Mouse (Mus musculus) heart, adult 11 months (tissue): ENCODE measurements around the gene Bcl2l10.
A peak's percentile ranks its signal among the peaks of the same experiment; 100 is the strongest.
"Not testable (repeated sequence)": the region's sequence is repeated elsewhere in the genome, so short reads cannot be mapped to it uniquely, and the experiment has no call there.

Experiments used
- DNase-seq: peaks from one replicate; pipeline ENCODE4 v3.0.0; 2022

The Bcl2l10 gene

DNA sequence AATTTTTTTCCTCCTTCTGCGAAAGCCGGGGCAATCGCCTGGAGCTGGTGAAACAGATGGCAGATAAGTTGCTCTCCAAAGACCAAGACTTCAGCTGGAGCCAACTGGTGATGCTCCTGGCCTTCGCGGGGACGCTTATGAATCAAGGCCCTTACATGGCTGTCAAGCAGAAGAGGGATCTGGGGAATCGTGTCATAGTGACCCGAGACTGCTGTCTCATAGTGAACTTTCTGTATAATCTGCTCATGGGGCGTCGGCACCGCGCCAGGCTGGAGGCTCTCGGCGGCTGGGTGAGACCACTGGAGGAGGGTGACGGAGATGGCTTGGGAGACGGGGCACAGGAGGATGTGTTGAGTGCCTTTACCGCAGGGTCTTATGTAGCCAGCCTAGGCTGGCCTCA, 508 bp downstream of the Bcl2l10 start:
- no peak for DNase-seq

DNA sequence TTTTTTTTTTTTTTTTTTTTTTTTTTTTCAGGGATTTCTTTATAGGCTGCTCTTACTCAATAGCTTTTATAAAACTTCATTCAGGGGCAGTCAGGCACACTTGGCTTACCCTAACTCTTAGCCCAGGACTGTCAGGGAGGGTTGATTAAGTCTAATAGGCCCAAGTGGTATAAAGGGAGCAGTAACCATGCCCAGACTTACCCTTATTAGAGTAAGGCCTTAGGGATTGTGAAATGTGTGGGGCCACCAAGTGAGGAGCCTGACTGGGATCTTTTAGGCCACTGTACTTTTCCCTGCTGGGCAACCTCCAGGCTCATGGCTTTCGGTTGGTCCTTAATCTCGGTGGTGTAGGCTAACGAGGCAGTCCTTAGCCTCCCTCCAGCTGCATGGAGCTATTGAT, 1.1 kb downstream of the Bcl2l10 start:
- DNase-seq, result no peak

DNA sequence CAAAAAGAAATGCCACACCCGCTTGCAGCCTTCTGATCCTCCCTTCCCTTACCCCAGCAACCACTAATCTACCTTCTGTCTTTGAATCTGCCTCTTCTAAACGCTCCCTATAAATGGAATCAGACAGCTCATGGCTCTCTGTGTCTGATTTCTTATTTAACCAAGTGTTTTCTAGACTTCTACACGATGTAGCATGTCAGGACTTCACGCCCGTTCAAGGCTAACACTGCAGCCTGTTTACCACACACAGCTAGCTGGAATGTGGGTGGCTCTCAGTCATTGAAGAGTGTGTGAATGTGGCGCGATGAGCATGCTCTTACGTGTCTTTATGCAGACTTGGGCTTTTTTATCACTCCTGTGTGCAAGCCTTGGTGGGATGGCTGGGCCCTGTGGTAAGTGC, 5.5 kb downstream of the Bcl2l10 start:
- DNase-seq, result no peak

DNA sequence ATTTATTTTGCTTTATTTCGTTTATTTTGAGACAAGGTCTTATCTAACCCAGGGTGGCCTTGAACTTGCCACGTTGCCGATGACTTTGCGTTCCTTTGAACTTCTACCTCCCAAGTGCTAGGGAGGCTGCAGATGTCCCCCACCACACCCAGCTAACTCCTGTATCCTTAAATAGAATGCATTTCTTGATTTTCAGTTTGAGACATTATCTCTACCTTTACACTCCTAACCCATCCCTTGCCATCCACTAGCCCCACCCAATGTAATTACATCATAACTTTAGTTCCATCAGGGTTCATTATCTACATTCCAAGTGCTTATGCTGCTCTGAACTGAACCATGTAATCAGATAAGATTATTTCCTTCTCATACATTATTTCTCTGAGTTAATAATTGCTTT, 8.2 kb downstream of the Bcl2l10 start:
- DNase-seq, result no peak

DNA sequence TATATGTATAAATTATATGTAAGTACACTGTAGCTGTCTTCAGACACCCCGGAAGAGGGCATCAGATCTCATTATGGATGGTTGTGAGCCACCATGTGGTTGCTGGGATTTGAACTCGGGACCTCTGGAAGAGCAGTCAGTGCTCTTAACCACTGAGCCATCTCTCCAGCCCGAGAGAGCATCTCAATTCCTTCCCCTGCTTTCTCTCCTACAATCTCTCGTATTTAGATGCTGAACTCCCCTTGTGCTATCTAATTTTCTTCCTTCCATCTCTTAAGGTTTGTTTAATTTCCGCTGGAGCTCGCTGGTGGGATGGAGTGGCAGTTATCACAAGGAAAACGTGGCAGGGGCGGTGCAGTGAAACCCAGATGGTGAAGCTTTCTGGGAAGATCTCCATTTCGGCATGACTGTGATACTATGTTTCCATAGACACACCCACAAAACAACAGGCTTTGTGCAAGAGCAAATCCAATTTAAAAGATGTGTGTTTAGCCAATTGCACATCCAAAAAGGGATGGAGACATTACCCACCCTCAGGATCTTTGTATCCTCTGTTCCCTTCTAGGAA, 9.6 kb downstream of the Bcl2l10 start:
- no peak for DNase-seq

DNA sequence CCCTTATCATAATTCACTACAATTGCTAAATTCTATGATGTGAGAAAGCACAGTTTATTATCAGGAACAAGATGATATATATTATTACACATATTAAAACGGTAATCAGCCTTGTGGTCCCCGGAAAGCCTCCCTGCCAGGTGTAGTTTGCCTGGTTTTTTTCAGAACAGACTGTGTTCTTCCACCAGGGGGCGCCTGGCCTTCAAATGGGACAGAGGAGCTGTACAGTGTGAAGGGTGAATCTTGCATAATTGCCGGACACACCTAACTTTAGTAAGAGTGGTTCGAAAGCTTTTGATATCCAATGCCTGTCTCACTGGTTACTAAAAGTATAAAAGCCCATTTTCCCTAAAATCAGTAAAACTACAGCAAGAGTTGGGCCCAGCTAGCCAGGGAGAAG, 14.1 kb downstream of the Bcl2l10 start:
- DNase-seq, result no peak

DNA sequence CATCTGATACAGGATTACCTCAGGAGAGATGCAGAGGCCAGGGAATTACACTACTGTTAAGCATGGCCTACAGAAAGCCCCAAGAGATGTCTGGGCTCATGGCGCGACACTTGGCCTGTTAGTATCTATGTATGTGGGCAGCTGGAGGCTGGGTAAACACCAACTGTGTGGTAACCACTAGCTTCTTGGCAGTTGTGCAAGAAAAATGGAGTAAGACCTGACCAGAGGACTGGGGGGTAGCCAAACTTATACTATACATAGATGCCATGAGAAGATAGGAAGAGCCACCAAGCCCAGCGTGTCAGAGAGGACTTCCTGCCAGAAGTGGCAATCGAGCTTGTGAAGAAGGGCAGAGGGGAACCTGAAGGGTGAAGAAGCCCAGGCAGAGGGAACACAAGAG, 14.6 kb downstream of the Bcl2l10 start:
- no peak for DNase-seq

DNA sequence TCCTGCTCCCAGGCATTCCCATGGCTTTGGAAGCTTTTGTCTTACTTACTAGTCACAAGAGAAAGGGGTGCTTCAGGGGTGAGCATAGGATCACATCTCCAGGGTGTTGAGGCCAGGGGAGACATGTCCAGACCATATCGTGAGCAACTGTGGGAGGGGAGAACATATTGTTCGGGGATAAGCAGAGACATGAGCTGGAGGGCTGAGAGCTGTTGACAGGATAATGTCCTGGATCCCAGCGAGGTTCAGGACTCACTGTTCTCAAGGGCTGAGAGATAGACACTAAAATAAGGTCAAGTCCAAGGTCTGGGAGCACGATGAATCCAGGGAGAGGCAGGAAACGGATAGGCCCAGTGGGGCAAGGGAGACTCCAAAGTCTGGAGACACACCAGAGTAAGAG, 15.4 kb downstream of the Bcl2l10 start:
- DNase-seq, result peak; percentile 97

DNA sequence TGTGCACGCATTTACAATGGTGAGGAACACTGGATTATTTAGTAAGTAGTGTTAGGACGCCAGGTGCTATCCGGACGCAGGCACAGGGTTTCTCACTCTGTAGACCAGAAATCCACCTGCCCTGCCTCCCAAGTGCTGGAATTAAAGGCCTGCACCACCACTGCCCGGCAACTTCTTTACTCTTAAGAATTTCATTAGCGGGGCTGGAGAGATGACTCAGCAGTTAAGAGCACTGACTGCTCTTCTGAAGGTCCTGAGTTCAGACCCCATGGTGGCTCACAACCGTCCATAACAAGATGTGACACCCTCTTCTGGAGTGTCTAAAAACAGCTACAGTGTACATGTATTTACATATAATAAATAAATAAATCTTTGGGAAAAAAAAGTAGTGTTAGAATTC, 16.1 kb downstream of the Bcl2l10 start:
- DNase-seq, result not testable (repeated sequence)

DNA sequence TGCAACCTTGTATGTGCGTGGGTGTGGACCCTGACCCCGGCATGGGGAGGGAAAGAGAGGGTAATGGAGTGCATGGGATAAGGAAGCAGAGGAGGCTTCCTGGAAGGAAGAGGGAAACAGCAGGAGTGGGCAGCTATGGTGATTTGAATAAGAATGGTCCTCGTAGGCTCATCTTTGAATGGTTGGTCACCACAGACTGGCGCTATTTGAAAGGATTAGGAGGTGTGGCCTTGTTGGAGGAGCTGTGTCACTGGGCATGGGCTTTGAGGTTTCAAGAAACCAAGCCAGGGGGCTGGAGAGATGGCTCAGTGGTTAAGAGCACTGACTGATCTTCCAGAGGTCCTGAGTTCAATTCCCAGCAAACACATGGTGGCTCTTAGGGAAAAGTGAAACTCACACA, 17.6 kb downstream of the Bcl2l10 start:
- no peak for DNase-seq

DNA sequence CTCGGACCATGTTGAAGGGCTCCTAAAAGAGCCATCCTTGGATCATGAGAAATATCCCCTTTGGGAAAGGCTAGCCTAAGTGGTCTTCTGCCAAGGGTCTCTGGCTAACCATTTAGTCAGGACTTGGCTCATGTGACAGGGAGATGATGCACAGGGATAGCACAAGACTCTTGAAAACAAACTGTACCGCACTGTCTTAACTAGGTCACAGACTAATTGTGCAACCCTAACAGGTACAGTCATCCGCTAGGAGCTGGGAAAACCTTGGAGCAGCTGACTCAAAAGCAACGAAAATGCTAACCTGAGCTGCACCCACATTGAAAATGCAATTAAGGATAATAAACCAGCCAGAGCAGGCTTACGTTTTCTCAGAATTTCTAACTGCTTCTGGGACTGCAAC, 18.6 kb downstream of the Bcl2l10 start:
- no peak for DNase-seq

DNA sequence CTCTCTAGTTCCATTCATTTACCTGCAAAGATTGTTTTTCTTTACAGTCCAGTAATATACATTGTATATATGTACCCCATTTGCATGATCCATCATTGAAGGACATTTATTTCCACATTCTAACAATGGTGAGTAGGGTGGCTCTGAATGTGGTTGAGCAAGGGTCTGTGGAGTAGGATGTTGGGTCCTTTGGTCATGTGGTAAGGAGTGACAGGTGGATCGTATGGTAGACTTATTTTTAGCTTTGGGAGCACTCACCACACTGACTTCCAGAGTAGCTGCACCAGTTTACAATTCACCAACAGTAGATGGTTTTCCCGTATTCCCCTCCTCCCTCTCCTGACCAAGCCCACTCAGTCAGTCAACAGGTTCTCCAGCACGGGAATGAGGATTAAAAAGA, 21.2 kb downstream of the Bcl2l10 start:
- DNase-seq, result no peak

DNA sequence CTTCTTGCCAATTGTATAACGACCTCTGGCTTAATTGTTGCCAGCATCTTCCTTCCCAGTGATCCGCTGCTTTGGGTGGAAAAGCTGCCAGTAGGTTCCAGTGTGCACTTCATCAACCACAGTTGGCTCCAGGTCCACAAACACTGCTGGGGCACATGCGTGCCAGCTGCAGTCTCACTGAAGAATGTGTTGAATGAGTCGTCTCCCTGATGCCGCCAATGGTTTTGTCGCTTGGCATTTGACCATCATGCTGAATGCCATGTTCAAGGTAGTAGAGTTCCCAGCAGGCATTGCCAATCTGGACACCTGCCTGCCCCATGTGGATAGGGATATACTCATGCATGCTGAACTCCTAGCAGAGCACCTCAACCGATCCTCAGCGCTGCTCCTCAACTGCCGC, 28.0 kb downstream of the Bcl2l10 start:
- no peak for DNase-seq

DNA sequence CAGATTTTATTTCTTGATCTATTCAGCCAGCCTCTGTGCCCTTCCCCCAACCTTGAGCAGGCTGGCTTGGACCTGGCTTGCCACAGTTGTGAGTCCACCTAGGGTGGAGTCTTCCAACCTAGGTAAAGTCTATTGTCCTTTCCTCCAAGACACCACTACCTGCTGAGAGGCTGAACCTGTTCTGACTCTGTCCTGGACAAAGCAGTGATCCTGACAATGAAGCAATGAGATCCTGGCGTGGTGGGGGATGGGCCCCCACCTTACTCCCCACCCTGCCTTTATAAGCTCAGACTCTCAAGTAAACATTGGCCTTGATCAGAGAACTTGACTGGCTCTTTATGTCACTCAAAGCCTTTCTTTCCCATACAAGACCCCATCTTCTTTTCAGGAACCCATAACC, 28.9 kb downstream of the Bcl2l10 start:
- no peak for DNase-seq

DNA sequence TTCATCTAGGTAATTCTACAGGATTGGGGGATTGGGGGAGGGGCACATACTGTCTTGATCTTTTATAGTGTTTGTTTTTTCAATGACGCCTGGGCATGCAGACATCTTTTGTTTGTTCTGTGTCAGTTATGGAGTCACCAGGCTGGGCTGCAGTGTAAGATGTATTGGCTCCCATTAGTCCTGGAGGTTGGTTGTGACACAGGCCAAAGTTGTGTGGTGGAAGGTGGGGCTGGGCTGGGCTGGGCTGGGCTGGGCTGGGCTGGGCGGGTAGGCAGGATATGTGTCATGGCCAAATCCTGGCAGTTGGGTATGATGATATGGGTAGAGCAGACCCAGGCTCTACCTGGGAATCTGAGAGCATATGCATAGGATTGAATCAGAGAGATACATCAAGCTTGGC, 31.2 kb downstream of the Bcl2l10 start:
- DNase-seq, result no peak

DNA sequence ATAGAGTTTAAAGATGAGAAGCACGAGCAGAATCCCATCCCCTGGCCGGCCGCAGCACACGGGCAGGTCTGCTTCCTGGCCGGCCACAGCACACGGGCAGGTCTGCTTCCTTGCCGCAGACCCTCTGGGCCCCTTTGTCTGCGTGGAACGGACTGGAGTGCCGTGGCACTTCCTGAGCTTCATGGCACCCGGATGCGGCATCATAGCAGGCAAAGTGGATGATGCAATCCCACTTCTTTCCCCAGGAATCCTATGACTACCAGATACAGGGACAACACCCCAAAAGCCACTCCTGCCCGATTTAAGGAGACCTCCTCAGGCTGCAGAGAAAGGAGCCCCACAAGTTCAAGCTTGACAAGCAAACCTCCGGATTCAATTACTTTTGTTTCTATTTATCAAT, 35.3 kb downstream of the Bcl2l10 start:
- no peak for DNase-seq

DNA sequence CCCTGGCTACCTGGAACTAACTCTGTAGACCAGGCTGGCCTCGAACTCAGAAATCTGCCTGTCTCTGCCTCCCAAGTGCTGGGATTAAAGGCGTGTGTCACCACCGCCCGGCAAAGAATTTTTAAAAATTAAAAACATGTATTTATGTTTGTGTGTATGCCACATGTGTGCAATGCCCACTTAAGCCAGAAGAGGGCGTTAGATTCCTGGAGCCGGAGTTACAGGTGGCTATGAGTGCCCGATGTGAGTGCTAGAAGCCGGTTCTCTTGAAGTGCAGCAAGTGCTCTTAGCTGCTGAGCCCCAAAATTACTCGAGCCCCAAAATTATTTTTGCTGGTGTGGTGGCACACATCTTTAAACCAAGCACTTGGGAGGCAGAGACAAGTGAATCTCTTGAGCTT, 36.2 kb downstream of the Bcl2l10 start:
- no peak for DNase-seq

DNA sequence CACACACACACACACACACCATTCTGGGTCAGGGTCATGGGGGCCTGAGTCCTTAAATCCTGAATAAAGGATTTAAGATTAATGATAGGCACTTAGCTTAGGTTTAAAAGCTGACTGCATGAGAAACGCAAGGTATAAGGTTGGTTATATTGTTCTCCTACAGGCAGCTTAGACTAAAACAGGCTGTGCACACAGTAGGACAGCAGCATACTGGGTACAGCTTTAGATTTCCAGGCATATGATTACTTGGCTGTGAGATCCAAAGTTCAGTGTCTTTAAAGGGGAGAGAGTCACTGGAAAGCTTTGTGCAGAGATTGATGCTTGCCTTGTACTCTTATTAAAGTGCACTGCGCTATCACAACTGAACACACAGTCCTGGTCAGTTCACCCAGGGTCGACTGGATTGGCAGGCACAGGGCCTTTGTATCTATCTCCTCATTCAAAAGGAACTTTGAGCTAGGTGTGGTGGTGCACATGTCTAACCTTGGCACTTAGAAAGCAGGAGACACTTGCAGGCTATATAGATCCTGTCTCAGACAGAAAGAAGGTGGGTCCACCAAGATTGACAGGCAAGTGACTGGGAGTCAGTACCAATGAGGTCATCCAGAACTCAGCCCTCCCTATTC, 36.9 kb downstream of the Bcl2l10 start:
- no peak for DNase-seq

DNA sequence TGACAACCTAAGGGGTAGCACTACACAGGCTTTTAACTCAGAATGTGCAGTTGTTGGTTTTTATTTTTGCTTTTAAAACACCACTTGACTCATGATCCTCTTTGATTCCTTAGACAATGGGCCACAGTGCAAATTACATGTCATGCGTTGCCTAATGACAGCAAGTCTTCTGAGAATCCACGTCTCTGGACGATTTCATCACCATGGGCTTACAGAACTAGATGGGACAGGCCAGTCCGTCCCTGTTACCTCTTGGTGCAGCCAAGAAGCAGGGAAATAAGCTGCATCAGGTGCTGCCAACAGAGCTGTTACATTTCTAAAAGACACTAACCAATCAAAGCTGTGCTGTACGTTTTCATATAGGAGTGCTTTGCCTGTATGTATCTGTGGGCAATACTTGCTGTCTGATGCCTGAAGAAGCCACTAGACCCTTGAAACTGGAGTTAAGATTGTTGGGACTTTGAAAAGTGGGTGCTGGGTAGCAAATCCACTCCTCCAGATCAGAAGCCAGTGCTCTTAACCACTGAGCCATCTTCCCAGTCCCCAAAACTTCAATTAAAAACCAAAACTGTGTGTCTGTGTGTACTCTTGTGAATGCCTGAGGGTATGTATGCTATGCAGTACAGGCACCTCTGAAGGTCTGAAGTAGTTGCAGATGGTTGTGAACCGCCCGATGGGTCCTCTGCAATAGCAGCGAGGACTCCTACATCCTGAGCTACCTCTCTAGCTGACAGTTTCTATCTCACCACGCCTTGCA, 37.8 kb downstream of the Bcl2l10 start:
- no peak for DNase-seq

DNA sequence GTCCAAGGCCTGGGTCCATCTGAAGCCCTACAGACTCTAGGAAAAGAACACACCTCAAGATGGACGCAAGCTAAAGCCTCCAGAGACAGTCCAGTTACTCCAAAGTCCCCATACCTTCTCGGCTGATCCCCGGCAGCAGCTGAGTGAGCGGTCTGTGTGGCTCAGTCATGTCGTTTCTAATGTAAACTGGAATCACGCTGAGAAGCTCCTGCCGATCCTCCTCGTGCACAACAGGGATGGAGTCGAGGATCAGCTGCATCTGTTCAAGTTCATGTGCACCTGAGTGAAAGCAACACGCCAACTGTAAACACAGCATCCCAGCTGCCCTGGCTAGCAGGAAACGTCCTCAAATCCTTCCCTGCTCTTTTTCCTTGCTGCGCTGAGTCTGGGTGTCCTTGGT, 45.7 kb downstream of the Bcl2l10 start:
- no peak for DNase-seq

DNA sequence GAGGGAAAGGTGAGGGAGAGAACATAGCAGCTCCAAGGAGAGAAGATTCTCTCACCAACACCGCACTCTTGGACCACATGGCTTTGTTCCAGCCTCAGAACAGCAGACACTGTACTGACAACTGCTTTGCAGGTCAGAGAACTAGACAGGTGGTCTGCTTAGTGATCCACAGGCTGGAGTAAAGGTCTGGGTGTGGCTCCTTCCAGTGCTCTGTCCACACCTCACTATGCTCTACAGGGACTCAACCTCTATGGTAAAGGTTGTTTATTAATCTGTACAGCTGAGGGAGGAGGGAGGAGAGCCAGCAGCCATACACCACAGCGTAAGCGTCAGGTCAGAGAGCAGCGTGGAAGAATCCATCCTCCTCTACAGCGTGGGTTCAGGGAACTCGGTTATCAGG, 48.4 kb downstream of the Bcl2l10 start:
- DNase-seq, result no peak

DNA sequence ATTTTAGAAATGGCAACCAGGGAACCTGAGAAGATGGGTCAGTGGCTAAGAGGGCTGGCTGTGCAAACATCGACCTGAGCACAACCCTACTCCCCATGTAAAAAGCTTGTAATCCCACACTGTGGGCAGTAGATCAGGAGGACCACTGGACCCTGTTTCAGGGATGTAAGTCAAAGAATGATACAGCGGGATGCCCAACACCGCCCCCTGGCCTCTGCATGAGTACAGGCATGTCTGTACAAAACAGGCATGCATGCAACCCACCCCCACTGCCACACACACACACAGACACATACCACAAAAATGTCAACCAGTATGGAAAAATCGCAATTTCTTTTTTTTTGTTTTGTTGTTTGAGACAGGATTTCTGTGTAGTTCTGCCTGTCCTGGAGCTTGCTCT, 51.5 kb downstream of the Bcl2l10 start:
- no peak for DNase-seq

DNA sequence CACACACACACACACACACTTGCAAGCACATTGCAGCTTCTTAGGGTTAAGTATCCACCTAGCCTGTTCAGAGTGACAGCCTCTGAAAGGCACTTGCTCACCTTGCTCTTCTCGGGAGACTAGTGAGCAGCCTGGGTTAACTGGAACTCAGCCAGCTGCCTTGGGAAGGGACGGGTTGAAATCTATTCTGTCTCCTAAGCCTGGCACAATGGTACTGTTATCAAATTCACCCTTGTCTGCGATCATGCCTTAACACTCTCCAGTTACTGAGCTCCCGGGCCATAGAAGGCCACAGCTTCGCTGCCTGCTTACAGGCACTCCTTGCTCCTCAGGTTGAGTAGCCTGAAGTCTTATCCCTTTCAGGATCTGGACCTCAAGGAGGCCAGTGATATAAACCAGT, 53.1 kb downstream of the Bcl2l10 start:
- DNase-seq, result no peak
